Mouse (Mus musculus) lung, adult 18-20 months (tissue): Measurements from ENCODE around the gene Tmem123.

Experiments used
- DNase-seq, 2 experiments: peaks; one replicate each; pipeline ENCODE4 v3.0.0; 2022; ENCODE audit warnings: mixed read lengths in 2 of 2

The Tmem123 gene

DNA sequence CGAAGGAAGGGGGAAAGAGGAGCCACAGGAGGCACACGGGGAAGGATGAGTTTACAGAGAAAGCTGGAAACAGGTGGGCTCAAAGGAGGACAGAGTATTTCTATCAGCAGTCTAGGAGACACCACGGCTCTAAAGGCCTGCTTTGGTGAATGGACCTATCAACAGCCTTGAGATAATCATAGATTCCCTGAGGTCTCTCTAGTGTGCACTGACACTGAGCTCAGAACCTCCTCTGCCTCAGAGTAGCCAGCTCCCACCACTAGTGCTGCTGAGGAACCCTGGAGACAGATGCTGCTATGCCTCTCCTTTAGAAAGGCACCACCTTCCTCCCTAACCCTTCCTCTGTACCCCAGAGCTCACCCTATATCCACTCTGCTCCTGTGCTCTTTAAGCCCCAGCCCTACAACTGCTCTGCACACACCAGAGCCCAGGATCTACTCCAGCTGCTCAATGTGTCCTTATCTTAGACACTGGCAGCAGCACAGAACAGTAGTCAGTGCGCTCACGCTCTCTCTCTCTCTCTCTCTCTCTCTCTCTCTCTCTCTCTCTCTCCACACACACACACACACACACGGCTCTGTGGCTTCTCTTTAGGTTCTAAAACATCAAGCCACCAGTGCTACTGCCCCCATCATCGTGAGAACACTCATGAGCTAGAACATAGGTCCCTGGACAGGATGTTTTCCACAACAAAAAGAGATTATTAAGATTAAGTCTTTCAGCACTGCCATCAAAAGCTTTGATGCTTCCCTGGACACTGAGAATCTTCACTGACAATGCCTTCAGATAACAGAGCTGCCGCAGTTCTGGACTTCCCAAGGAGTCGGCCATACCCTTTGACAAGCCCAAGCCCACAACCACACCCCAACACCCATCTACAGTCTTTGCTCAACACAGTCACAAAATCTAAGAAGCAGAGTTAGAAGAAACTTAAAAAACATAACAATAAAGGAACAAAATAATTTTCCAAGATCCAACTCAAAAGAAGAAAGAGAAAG, 66.0 kb downstream of the Tmem123 start:
- DNase-seq: no peak

DNA sequence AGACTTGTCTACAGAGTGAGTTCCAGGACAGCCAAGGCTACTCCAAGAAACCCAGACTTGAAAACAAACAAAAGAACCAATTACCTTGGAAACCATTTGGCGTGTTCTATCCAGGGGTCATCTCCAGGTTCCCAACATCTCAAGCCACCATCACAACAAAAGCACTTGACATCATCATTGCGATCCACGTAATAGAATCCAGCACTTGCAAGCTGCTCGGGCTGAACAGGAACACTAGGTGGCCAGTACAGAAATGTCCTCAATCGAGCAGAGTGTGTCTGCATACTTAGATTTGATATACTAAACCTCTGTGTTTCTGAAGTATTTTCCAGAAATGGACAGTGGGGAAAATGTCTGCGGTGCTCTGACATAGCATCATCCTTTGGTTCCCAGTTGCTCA, 69.6 kb downstream of the Tmem123 start:
- DNase-seq: no peak

DNA sequence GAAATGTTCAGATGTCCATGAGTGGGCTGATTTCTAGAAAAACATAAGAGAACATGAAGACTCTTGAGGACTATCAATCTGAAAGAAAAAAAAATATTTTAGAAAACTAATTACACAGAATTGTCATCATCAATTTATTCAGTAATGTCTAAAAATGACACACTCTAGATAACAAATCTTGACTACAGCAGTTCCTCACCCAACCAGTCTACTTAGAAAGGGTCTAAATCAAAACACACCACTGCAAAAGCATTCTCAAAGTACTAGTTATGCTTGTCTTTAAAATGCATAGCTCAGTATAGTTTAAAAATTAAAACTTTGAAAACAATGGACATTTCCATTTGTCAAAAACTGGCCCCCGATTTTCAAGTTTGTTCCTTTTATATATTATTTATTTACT, 71.5 kb downstream of the Tmem123 start:
- no peak for DNase-seq

DNA sequence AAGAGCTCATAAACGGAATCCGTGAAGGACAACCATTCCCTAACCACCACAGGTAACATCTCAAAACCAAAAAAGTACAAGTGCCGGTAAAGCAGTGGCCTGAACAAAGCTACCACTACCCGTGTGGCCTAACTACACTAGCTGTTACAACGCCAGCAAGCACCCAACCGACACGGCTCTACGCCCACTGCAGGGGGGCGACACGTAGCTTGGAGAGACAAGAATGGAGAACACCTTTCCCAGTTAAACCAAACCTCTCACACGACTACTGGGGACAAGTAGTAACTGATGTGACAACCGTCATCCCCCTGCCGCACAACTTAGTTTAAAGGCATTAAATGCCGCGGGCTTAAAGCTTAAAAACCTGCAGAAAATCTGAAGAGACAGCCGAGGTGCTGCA, 72.5 kb downstream of the Tmem123 start:
- peak; percentile 52 to 53 for DNase-seq

DNA sequence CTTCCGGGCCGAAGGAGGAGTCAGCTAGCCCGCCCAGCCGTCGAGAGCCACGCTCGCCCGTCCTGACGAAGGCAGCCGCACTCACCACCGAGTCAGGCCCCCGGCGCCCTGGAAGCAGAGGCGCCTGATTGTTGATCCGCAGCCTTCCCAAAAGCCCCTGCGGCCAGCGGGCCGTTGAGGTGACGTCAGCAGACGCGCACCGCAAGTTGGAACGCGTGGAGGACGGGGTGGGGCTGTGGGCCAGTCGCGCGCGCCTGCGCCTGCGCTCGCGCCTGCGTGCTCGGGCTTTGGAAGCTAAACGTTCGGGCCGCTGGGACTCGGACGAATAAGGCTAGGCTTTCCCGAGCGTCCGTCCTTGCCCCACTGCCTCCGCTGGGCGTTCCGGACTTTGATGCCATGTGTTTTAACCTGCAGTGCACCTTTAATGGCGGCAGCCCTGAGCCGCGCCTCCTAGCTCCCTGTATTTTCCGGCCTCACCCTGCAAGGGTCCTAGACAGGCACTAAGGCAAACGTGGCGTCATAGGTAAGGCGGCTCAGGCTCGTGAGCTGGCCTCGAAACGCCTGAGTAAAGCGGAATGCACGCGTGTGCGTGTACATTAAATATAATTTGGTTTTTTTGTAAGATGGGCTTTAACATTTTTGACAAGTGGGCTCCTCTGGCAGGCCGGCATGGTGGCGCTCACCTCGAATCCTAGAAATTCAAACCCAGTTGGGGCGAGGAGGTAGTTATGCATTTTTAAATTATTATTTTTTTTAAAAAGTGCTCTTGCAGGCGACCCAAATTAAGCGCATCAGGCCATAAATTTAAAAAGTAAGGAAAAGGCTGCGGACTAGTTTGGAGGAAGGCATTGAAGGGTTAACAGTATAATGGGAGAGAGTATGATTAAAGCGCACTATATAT, 73.3 kb downstream of the Tmem123 start, which contains the start of gene Birc2:
Gene Birc2, minus strand, starts transcription at position 160 of the 901 bp plus-strand sequence.
- peak; percentile 96 to 97 for DNase-seq

DNA sequence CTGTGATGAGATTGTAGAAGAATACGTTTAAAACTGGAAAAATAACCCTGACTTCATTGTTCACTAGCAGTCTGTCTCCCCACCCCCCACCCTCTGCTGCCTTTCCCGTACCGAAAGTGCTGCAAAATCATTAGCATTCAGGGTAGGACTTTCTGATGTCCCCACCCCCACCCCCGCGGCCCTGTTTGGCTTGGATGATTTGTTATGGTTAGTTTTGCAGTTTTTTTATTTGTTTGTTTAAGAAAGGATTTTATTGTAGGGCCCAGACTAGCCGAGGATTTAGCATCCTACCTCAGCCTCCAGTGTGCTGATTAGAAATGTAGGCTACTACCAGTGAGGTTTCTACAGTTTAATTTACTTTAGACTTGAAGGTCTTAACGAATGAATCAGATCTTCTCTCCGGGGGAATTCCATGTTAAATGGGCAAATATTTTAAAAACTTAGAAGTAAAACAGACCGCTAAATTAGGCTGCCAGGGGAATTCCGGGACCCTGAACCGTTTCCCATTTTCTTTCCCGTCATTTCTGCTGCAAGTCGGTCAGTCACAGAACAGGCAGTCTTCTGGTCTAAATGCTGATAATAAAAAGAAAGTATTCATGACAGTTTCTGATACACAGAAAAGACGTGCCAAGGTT, 74.1 kb downstream of the Tmem123 start:
- no peak for DNase-seq

DNA sequence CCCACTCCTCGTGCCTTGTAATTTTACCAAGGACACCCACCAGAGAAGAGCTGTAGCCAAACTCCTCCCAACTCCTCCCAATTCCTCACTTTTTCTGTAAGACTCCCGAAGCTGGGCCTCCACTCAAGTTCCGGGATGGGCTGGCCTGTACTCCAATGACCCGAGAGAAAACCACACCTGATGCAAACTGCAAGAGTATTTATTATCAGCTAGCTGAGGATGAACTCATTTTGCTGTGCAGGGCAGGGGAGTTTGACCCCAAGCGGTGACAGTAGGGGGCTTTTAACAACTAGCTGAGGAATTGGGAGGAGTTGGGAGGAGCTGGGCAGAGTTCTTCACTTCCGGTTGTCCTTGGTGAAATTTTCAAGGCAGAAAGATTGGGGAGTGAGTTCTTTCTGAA, 77.4 kb downstream of the Tmem123 start:
- no peak for DNase-seq
